Mouse (Mus musculus) intestine, embryonic 14.5 days (tissue): Measurements from ENCODE around the gene Cyp4a30b. TPM values are rescaled to one million over a fixed set of nuclear protein-coding genes. Genes with fewer than 3 reads are reported as not detected.
"Not testable (repeated sequence)": the region's sequence is repeated elsewhere in the genome, so short reads cannot be mapped to it uniquely, and the experiment has no call there.

Experiments used
- ATAC-seq: fragments of 200-750 bp; cut with Nextera tagmentation; replicated peaks from 2 replicates; pipeline ENCODE4 v1.8.0; 2017; ENCODE audit warnings: low read depth, moderate number of reproducible peaks, moderate TSS enrichment, moderate library complexity; ENCODE audit not compliant: low FRiP score, low TSS enrichment
- DNase-seq: peaks from one replicate; pipeline ENCODE4 v3.0.0-alpha.2; 2018; ENCODE audit warnings: low spot score
- H3K27ac ChIP-seq: fragments of 300-500 bp; sonication (generic); 2 replicates; pipeline ENCODE4 v1.5.1; 2014; ENCODE audit warnings: low read depth, mild to moderate bottlenecking, control low read depth
- H3K27me3 ChIP-seq: fragments of 300-500 bp; sonication (generic); replicated peaks from 2 replicates; pipeline ENCODE4 v1.6.1; 2014; ENCODE audit warnings: low read length, control low read depth; ENCODE audit not compliant: control insufficient read depth, insufficient read depth
- H3K36me3 ChIP-seq: fragments of 300-500 bp; sonication (generic); 2 replicates; pipeline ENCODE4 v1.6.1; 2014; ENCODE audit warnings: low read length, control low read depth; ENCODE audit not compliant: control insufficient read depth, insufficient read depth
- H3K4me1 ChIP-seq: fragments of 300-500 bp; sonication (generic); replicated peaks from 2 replicates; pipeline ENCODE4 v1.6.1; 2014; ENCODE audit warnings: low read length, control low read depth, mixed read lengths; ENCODE audit not compliant: control insufficient read depth, insufficient read depth
- H3K4me2 ChIP-seq: fragments of 300-500 bp; sonication (generic); 2 replicates; pipeline ENCODE4 v1.6.1; 2014; ENCODE audit warnings: low read length
- H3K4me3 ChIP-seq: fragments of 300-500 bp; sonication (generic); 2 replicates; pipeline ENCODE4 v1.5.1; 2014; ENCODE audit warnings: low read depth, low read length, control low read depth, mixed read lengths
- H3K9ac ChIP-seq: fragments of 300-500 bp; sonication (generic); 2 replicates; pipeline ENCODE4 v1.6.1; 2014; ENCODE audit warnings: mild to moderate bottlenecking, low read length
- H3K9me3 ChIP-seq: fragments of 300-500 bp; sonication (generic); 2 replicates; pipeline ENCODE4 v1.6.1; 2016; ENCODE audit warnings: low read length, control low read depth; ENCODE audit not compliant: control insufficient read depth
- WGBS: fragments of 180-500 bp; shearing (Covaris S2); extraction: QIAGEN DNeasy Blood & Tissue Kit; methylation state at CpG from one replicate; pipeline ENCODE4 v1.1.7; 2014; 5-methylcytosine and 5-hydroxymethylcytosine counted together
- polyA plus RNA-seq: library from polyadenylated mRNA; unstranded; fragments of >200 nt; fragmentation: Nextera tagmentation; extraction: Ambion mirVana; gene quantifications from 2 replicates; pipeline ENCODE4 v1.2.1, GENCODE M21; 2014

Gene Cyp4a30b
- polyA plus RNA-seq, 1 experiment from 2014 or later = not detected

- not testable (repeated sequence) for H3K27ac ChIP-seq, H3K27me3 ChIP-seq, H3K9ac ChIP-seq, H3K4me2 ChIP-seq, DNase-seq, ATAC-seq, H3K36me3 ChIP-seq, H3K4me3 ChIP-seq, H3K9me3 ChIP-seq, H3K4me1 ChIP-seq
- 84% methylated on average over 5 of the region's 5 CpGs for WGBS
Measured at GRCm38 (mm10) chr4:115518000-115518399, 65.6 kb downstream of the Cyp4a30b start, which contains the start of gene Cyp4a10. Gene Cyp4a10 (plus strand): TSS chr4:115518264.

DNA sequence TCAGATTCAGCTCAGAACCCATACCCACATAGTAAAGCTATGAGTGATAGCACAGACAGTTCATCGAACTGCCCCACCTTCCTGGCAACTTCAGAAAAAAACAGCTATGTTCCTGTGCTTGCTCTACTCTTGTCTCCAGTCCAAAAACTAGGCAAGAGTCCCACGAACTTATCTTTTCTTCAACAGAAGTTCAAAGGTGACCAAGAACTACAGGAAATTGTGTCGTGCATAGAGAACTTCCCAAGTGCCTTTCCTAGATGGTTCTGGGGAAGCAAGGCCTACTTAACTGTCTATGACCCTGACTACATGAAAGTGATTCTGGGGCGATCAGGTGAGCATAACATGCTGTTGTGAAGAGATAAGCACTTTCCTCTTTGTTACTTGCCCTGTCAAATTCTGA, 67.0 kb downstream of the Cyp4a30b start:
- DNase-seq = no peak
- WGBS = 77% methylated on average over 4 of the region's 4 CpGs
- H3K27me3 ChIP-seq = no peaks in the 10 kb centered on the region
- H3K9me3 ChIP-seq = no peaks in the 10 kb centered on the region
- H3K4me1 ChIP-seq = no peaks in the 10 kb centered on the region
- no peak for ATAC-seq
- H3K4me2 ChIP-seq = no peak overlapping the region
- H3K36me3 ChIP-seq = no peaks in the 10 kb centered on the region
- no peak overlapping the region for H3K27ac ChIP-seq
- H3K9ac ChIP-seq = no peak overlapping the region
- no peak overlapping the region for H3K4me3 ChIP-seq

Other genes starting within 250 kb of the Cyp4a30b start
- gene Cyp4a29, start 210.5 kb upstream of the Cyp4a30b start, polyA plus RNA-seq = not detected in 2 replicates
- gene Cyp4a12a, start 153.6 kb upstream of the Cyp4a30b start, polyA plus RNA-seq = not detected in 2 replicates
- not detected in 2 replicates for gene Cyp4a12b, start 41.0 kb upstream of the Cyp4a30b start, polyA plus RNA-seq
- not detected in 2 replicates for gene Cyp4a14, start 43.5 kb downstream of the Cyp4a30b start, polyA plus RNA-seq
- gene Cyp4a10, start 65.7 kb downstream of the Cyp4a30b start, polyA plus RNA-seq = not detected in 2 replicates
- not detected in 2 replicates for gene Cyp4a31, start 111.0 kb downstream of the Cyp4a30b start, polyA plus RNA-seq
- not detected in 2 replicates for gene Cyp4a32, start 148.4 kb downstream of the Cyp4a30b start, polyA plus RNA-seq
- 1.7 and 2.6 TPM in 2 replicates for gene Cyp4b1, start 195.1 kb downstream of the Cyp4a30b start, polyA plus RNA-seq